Mouse (Mus musculus): Measurements from ENCODE around the gene Cldn13. TPM values are rescaled to one million over a fixed set of nuclear protein-coding genes. Genes with fewer than 3 reads are reported as not detected.

The Cldn13 gene
- polyA plus RNA-seq, 1 experiment = not detected

- TF ChIP-seq MAX (IDR thresholded peaks at IDR 0.05) (no peak), MYOG (IDR thresholded peaks at IDR 0.05; ENCODE audit: control insufficient read depth, extremely low read depth, insufficient read length) (no peak), CTCF (IDR thresholded peaks at IDR 0.05; ENCODE audit: control insufficient read depth, insufficient read depth, insufficient read length) (no peak), MYOD1 (IDR thresholded peaks at IDR 0.05; ENCODE audit: control insufficient read depth, insufficient read length, low read depth) (no peak), CEBPB (IDR thresholded peaks at IDR 0.05; ENCODE audit: low read depth) (no peak), USF1 (IDR thresholded peaks at IDR 0.05; ENCODE audit: low read depth) (no peak), FOSL1 (IDR thresholded peaks at IDR 0.05; ENCODE audit: insufficient read depth, low read length, poor library complexity, severe bottlenecking) (no peak)
These were observed 4.9 kb upstream of the Cldn13 start for GRCm38 (mm10) chr5:134920106-134920687.

GRCm38 (mm10) chr5:134919097-134919496 lies 3.8 kb upstream of the Cldn13 start:
- no peak overlapping the region for H3K4me3 ChIP-seq (ENCODE audit: insufficient read depth, poor library complexity, severe bottlenecking)
- TF ChIP-seq MYOG (IDR thresholded peaks at IDR 0.05; ENCODE audit: control insufficient read depth, extremely low read depth, insufficient read length) (no peak), FOSL1 (IDR thresholded peaks at IDR 0.05; ENCODE audit: insufficient read depth, low read length, poor library complexity, severe bottlenecking) (no peak), CEBPB (IDR thresholded peaks at IDR 0.05; ENCODE audit: low read depth) (no peak)
- no peak overlapping the region for H3ac ChIP-seq (ENCODE audit: control insufficient read depth, insufficient read length, low read depth)
- peaks cover 5% of the 10 kb centered on the region for H3K27me3 ChIP-seq (ENCODE audit: control insufficient read depth, insufficient read depth, insufficient read length)
- H3K36me3 ChIP-seq (ENCODE audit: control insufficient read depth, insufficient read depth) = no peaks in the 10 kb centered on the region
- H3K79me3 ChIP-seq (ENCODE audit: low read depth) = no peaks in the 10 kb centered on the region
- no peaks in the 10 kb centered on the region for H3K79me2 ChIP-seq (ENCODE audit: control insufficient read depth, insufficient read depth)

More at GRCm38 (mm10) chr5:134920106-134920687, 4.9 kb upstream of the Cldn13 start:
- Histone ChIP-seq H3K36me3 (ENCODE audit: control insufficient read depth, insufficient read depth) (no peaks in the 10 kb centered on the region), H3K4me3 (ENCODE audit: insufficient read depth, poor library complexity, severe bottlenecking) (no peak overlapping the region), H3K79me2 (ENCODE audit: control insufficient read depth, insufficient read depth) (no peaks in the 10 kb centered on the region), H3K27me3 (ENCODE audit: control insufficient read depth, insufficient read depth, insufficient read length) (peaks cover 10% of the 10 kb centered on the region), H3ac (ENCODE audit: control insufficient read depth, insufficient read length, low read depth) (no peak overlapping the region), H3K79me3 (ENCODE audit: low read depth) (no peaks in the 10 kb centered on the region)

- no peak overlapping the region for H3ac ChIP-seq (ENCODE audit: control insufficient read depth, insufficient read length, low read depth)
- H3K79me3 ChIP-seq (ENCODE audit: low read depth) = no peaks in the 10 kb centered on the region
- no peak overlapping the region for H3K4me3 ChIP-seq (ENCODE audit: insufficient read depth, poor library complexity, severe bottlenecking)
- H3K79me2 ChIP-seq (ENCODE audit: control insufficient read depth, insufficient read depth) = no peaks in the 10 kb centered on the region
- no peak for TF ChIP-seq CEBPB (IDR thresholded peaks at IDR 0.05; ENCODE audit: low read depth)
- no peak for TF ChIP-seq USF1 (IDR thresholded peaks at IDR 0.05; ENCODE audit: low read depth)
- no peak for TF ChIP-seq MYOG (IDR thresholded peaks at IDR 0.05; ENCODE audit: control insufficient read depth, extremely low read depth, insufficient read length)
- TF ChIP-seq MYOD1 (IDR thresholded peaks at IDR 0.05; ENCODE audit: control insufficient read depth, insufficient read length, low read depth) = no peak
- TF ChIP-seq MAX (IDR thresholded peaks at IDR 0.05) = no peak
- no peak for TF ChIP-seq FOSL1 (IDR thresholded peaks at IDR 0.05; ENCODE audit: insufficient read depth, low read length, poor library complexity, severe bottlenecking)
- no peak for TF ChIP-seq CTCF (IDR thresholded peaks at IDR 0.05; ENCODE audit: control insufficient read depth, insufficient read depth, insufficient read length)
- H3K36me3 ChIP-seq (ENCODE audit: control insufficient read depth, insufficient read depth) = no peaks in the 10 kb centered on the region
- H3K27me3 ChIP-seq (ENCODE audit: control insufficient read depth, insufficient read depth, insufficient read length) = peaks cover 5% of the 10 kb centered on the region
These were observed 2.9 kb upstream of the Cldn13 start for GRCm38 (mm10) chr5:134918071-134918832.

GRCm38 (mm10) chr5:134914510-134914909 lies 816 bp downstream of the Cldn13 start:
- no peak for TF ChIP-seq FOSL1 (IDR thresholded peaks at IDR 0.05; ENCODE audit: insufficient read depth, low read length, poor library complexity, severe bottlenecking)
- TF ChIP-seq CTCF (IDR thresholded peaks at IDR 0.05; ENCODE audit: control insufficient read depth, insufficient read depth, insufficient read length) = no peak
- no peaks in the 10 kb centered on the region for H3K79me3 ChIP-seq (ENCODE audit: low read depth)
- H3K27me3 ChIP-seq (ENCODE audit: control insufficient read depth, insufficient read depth, insufficient read length) = no peaks in the 10 kb centered on the region
- no peaks in the 10 kb centered on the region for H3K36me3 ChIP-seq (ENCODE audit: control insufficient read depth, insufficient read depth)
- no peak overlapping the region for H3K4me3 ChIP-seq (ENCODE audit: insufficient read depth, poor library complexity, severe bottlenecking)
- H3ac ChIP-seq (ENCODE audit: control insufficient read depth, insufficient read length, low read depth) = no peak overlapping the region
- no peaks in the 10 kb centered on the region for H3K79me2 ChIP-seq (ENCODE audit: control insufficient read depth, insufficient read depth)

GRCm38 (mm10) chr5:134913753-134914152 lies 1.6 kb downstream of the Cldn13 start:
- no peak overlapping the region for H3K4me3 ChIP-seq (ENCODE audit: insufficient read depth, poor library complexity, severe bottlenecking)
- no peaks in the 10 kb centered on the region for H3K79me3 ChIP-seq (ENCODE audit: low read depth)
- no peaks in the 10 kb centered on the region for H3K27me3 ChIP-seq (ENCODE audit: control insufficient read depth, insufficient read depth, insufficient read length)
- no peak overlapping the region for H3ac ChIP-seq (ENCODE audit: control insufficient read depth, insufficient read length, low read depth)
- no peak for TF ChIP-seq MYOD1 (IDR thresholded peaks at IDR 0.05; ENCODE audit: control insufficient read depth, insufficient read length, low read depth)
- TF ChIP-seq USF1 (IDR thresholded peaks at IDR 0.05; ENCODE audit: low read depth) = no peak
- no peak for TF ChIP-seq CEBPB (IDR thresholded peaks at IDR 0.05; ENCODE audit: low read depth)
- no peak for TF ChIP-seq CTCF (IDR thresholded peaks at IDR 0.05; ENCODE audit: control insufficient read depth, insufficient read depth, insufficient read length)
- TF ChIP-seq MAX (IDR thresholded peaks at IDR 0.05) = no peak
- TF ChIP-seq MYOG (IDR thresholded peaks at IDR 0.05; ENCODE audit: control insufficient read depth, extremely low read depth, insufficient read length) = no peak
- TF ChIP-seq FOSL1 (IDR thresholded peaks at IDR 0.05; ENCODE audit: insufficient read depth, low read length, poor library complexity, severe bottlenecking) = no peak
- no peaks in the 10 kb centered on the region for H3K36me3 ChIP-seq (ENCODE audit: control insufficient read depth, insufficient read depth)
- H3K79me2 ChIP-seq (ENCODE audit: control insufficient read depth, insufficient read depth) = no peaks in the 10 kb centered on the region

- no peak for TF ChIP-seq FOSL1 (IDR thresholded peaks at IDR 0.05; ENCODE audit: insufficient read depth, low read length, poor library complexity, severe bottlenecking)
- no peak for TF ChIP-seq CEBPB (IDR thresholded peaks at IDR 0.05; ENCODE audit: low read depth)
- no peak for TF ChIP-seq MYOG (IDR thresholded peaks at IDR 0.05; ENCODE audit: control insufficient read depth, extremely low read depth, insufficient read length)
- TF ChIP-seq CTCF (IDR thresholded peaks at IDR 0.05; ENCODE audit: control insufficient read depth, insufficient read depth, insufficient read length) = no peak
- no peak for TF ChIP-seq MAX (IDR thresholded peaks at IDR 0.05)
- TF ChIP-seq USF1 (IDR thresholded peaks at IDR 0.05; ENCODE audit: low read depth) = no peak
- no peak for TF ChIP-seq MYOD1 (IDR thresholded peaks at IDR 0.05; ENCODE audit: control insufficient read depth, insufficient read length, low read depth)
- Histone ChIP-seq H3K79me3 (ENCODE audit: low read depth) (no peaks in the 10 kb centered on the region), H3K79me2 (ENCODE audit: control insufficient read depth, insufficient read depth) (no peaks in the 10 kb centered on the region)
These were observed 2.0 kb downstream of the Cldn13 start for GRCm38 (mm10) chr5:134913352-134913751.

More at GRCm38 (mm10) chr5:134913352-134913751, 2.0 kb downstream of the Cldn13 start:
- Histone ChIP-seq H3K4me3 (ENCODE audit: insufficient read depth, poor library complexity, severe bottlenecking) (no peak overlapping the region), H3K36me3 (ENCODE audit: control insufficient read depth, insufficient read depth) (no peaks in the 10 kb centered on the region), H3K27me3 (ENCODE audit: control insufficient read depth, insufficient read depth, insufficient read length) (no peaks in the 10 kb centered on the region), H3ac (ENCODE audit: control insufficient read depth, insufficient read length, low read depth) (no peak overlapping the region)
